Mouse (Mus musculus): Measurements from ENCODE around the gene Glul. TPM values are rescaled to one million over a fixed set of nuclear protein-coding genes. Genes with fewer than 3 reads are reported as not detected.
A peak's percentile ranks its signal among the peaks of the same experiment; 100 is the strongest.

Gene Glul
- polyA plus RNA-seq, 1 experiment from 2014 or later: 226 TPM

DNA sequence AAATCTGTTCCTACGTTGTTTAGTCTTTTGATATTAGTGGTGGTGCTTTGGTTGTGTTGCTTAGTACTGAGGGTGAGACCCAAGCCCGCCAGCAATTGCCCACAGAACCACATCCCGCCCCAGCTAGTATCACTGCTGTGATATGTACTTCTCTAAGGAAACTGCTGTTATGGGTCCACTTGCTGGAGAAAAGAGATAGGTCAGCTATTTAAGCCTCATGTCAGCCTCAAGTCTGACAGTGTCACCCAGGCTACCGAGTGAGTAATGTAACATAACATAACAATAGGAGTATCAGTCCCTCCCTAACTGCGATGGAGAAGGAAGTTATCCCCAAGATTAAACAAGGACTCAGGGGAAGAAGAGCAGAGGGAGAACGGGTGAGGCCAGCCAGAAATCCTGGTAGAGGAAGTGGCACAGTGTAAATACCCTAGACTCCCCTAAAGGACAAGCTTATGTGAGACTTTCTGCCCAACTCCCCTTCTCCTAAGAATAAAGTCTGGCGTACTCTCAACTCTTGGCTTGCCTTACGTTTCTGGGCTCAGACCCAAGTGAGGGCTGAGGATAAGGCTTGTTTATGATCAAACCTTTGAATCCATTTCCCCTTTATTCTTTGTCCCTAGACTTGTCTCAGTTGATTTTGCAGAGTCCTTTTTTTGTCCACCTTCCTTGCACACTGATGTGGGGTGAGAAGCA, 5.4 kb upstream of the Glul start:
- Histone ChIP-seq H3K4me2 (ENCODE audit: low read depth, low read length) (no peak overlapping the region), H3K27ac (ENCODE audit: low read depth, low read length) (no peak overlapping the region), H3K4me1 (ENCODE audit: control insufficient read depth, insufficient read depth, low read length) (peaks cover 2% of the 10 kb centered on the region; the same call in 1 of the 2 replicates), H3K27me3 (ENCODE audit: control insufficient read depth, insufficient read depth, low read length) (no peaks in the 10 kb centered on the region), H3K9ac (replicated peaks; ENCODE audit: low read depth, low read length) (no peak overlapping the region), H3K36me3 (ENCODE audit: control insufficient read depth, insufficient read depth, low read length) (no peaks in the 10 kb centered on the region), H3K9me3 (ENCODE audit: control insufficient read depth, low read length) (no peaks in the 10 kb centered on the region), H3K4me3 (ENCODE audit: low read depth, low read length) (no peak overlapping the region)
- ATAC-seq (ENCODE audit: low read depth): no peak
- WGBS: 66% methylated on average over 8 of the region's 8 CpGs

DNA sequence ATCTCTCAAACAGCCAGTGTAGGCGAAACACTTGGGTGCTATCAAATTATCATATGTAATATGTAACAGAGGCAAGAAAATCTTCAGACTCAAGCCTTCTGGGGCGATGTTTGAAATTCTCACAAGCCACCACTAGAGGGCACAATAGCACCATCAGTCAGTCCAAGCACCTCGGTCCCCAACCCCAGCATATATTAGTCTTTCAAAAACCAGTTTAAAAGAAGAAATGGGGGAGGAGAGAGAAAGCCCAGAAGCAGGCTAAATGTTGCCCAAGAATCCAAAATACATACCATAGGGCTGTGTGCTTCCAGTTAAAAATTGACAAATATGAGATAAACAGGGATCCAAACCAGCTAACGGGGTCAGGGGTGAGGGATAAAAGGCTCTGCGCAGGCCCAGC, 4.8 kb upstream of the Glul start:
- H3K36me3 ChIP-seq (ENCODE audit: control insufficient read depth, insufficient read depth, low read length): no peaks in the 10 kb centered on the region
- peaks cover 2% of the 10 kb centered on the region; the same call in 1 of the 2 replicates for H3K4me1 ChIP-seq (ENCODE audit: control insufficient read depth, insufficient read depth, low read length)
- H3K4me3 ChIP-seq (ENCODE audit: low read depth, low read length): no peak overlapping the region
- H3K27me3 ChIP-seq (ENCODE audit: control insufficient read depth, insufficient read depth, low read length): no peaks in the 10 kb centered on the region
- 37% methylated on average over 5 of the region's 5 CpGs for WGBS
- H3K27ac ChIP-seq (ENCODE audit: low read depth, low read length): no peak overlapping the region
- ATAC-seq (ENCODE audit: low read depth): no peak
- no peak overlapping the region for H3K9ac ChIP-seq (replicated peaks; ENCODE audit: low read depth, low read length)
- no peak overlapping the region for H3K4me2 ChIP-seq (ENCODE audit: low read depth, low read length)
- no peaks in the 10 kb centered on the region for H3K9me3 ChIP-seq (ENCODE audit: control insufficient read depth, low read length)

DNA sequence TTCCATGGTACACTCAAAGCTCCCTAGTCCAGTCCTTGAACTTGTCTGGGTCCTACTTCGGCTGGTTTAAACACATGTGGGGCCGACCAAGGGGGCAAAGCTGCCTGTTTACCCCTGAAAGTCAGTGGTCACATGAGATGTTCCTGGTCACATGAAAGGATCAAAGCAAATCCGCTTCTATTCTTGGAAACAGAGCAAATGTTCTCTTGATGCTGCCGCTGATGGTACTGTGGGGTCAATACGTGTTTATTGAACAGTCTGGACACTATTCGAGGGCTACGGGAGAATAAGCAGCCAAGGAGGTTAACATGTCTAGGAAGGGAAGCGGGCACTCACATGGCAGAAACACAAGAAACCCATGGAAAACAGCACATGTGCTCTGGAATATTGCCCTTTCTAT, 2.5 kb upstream of the Glul start:
- Histone ChIP-seq H3K36me3 (ENCODE audit: control insufficient read depth, insufficient read depth, low read length) (no peaks in the 10 kb centered on the region), H3K4me3 (ENCODE audit: low read depth, low read length) (no peak overlapping the region), H3K4me2 (ENCODE audit: low read depth, low read length) (no peak overlapping the region), H3K9me3 (ENCODE audit: control insufficient read depth, low read length) (no peaks in the 10 kb centered on the region), H3K4me1 (ENCODE audit: control insufficient read depth, insufficient read depth, low read length) (peaks cover 12% of the 10 kb centered on the region), H3K9ac (replicated peaks; ENCODE audit: low read depth, low read length) (no peak overlapping the region), H3K27me3 (ENCODE audit: control insufficient read depth, insufficient read depth, low read length) (no peaks in the 10 kb centered on the region), H3K27ac (ENCODE audit: low read depth, low read length) (no peak overlapping the region)
- no peak for ATAC-seq (ENCODE audit: low read depth)
- WGBS: 89% methylated on average over 8 of the region's 8 CpGs

DNA sequence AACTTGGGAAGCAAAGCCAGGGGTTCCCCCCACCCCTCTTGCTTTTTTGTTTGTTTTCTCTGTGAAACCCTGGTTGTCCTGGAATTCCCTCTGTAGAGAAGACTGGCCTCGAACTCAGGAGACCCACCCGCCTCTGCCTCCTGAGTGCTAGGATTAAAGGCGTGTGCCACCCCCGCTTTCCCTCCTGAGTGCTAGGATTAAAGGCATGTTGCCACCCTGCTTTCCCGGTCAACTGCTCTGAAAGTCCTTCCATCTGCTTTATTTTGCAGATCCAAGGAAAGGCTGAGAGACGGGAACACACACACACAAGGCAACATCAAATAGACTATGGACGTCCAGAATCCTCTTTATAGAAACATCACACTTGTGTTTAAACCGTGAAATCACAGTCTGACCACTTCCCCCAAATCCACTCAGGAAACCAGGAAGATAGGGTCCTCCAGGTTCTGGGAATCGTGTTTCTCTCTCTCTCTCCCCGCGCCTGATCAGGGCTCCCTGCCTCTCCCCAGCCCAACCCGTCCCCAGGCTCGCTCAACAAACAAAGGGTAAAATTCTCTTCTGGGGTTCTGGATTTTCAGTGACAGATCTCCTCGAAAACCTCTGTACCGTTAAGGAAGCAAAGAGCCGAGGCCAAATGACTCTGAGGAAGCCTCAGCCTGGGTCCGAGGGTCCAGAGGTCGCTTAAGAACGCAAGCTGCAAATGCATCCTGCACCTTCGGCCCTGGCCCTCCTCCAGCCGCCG, 584 bp upstream of the Glul start:
- no peaks in the 10 kb centered on the region for H3K27me3 ChIP-seq (ENCODE audit: control insufficient read depth, insufficient read depth, low read length)
- peaks cover 22% of the 10 kb centered on the region for H3K4me1 ChIP-seq (ENCODE audit: control insufficient read depth, insufficient read depth, low read length)
- H3K4me2 ChIP-seq (ENCODE audit: low read depth, low read length): peak overlapping the region; percentile 93
- no peaks in the 10 kb centered on the region for H3K9me3 ChIP-seq (ENCODE audit: control insufficient read depth, low read length)
- H3K27ac ChIP-seq (ENCODE audit: low read depth, low read length): peak overlapping the region; percentile 98
- H3K9ac ChIP-seq (replicated peaks; ENCODE audit: low read depth, low read length): peak overlapping the region; percentile 90
- peak overlapping the region; percentile 95 for H3K4me3 ChIP-seq (ENCODE audit: low read depth, low read length)
- 17% methylated on average over 22 of the region's 22 CpGs for WGBS
- peak; percentile 54 for ATAC-seq (ENCODE audit: low read depth)
- H3K36me3 ChIP-seq (ENCODE audit: control insufficient read depth, insufficient read depth, low read length): peaks cover 14% of the 10 kb centered on the region; the same call in 1 of the 2 replicates

DNA sequence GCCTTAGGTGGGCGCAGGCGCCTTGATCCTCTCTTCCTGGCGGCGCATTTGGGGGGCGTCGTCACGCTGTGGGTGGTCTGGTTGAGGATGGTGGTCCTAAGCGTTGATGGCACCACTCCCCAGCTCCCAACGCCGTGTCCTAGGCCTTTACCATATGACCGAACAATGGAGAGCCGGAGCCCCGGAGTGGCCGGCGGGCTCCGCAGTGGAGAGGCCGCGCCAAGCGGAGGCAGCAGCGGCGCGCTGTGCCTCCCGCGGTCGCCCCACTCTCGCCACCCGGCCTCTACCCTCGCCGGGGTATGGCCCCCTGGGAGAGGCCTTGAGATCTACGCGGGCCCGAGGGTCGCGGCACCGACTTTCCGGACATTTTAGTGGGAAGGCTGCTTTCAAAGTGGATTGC, 637 bp downstream of the Glul start:
- peak overlapping the region; percentile 95 for H3K4me3 ChIP-seq (ENCODE audit: low read depth, low read length)
- H3K27me3 ChIP-seq (ENCODE audit: control insufficient read depth, insufficient read depth, low read length): no peaks in the 10 kb centered on the region
- peaks cover 22% of the 10 kb centered on the region for H3K4me1 ChIP-seq (ENCODE audit: control insufficient read depth, insufficient read depth, low read length)
- ATAC-seq (ENCODE audit: low read depth): peak; percentile 54
- H3K27ac ChIP-seq (ENCODE audit: low read depth, low read length): peak overlapping the region; percentile 98
- peaks cover 14% of the 10 kb centered on the region; the same call in 1 of the 2 replicates for H3K36me3 ChIP-seq (ENCODE audit: control insufficient read depth, insufficient read depth, low read length)
- H3K4me2 ChIP-seq (ENCODE audit: low read depth, low read length): peak overlapping the region; percentile 93
- peak overlapping the region; percentile 90 for H3K9ac ChIP-seq (replicated peaks; ENCODE audit: low read depth, low read length)
- H3K9me3 ChIP-seq (ENCODE audit: control insufficient read depth, low read length): no peaks in the 10 kb centered on the region
- WGBS: under 1% methylated on average over 34 of the region's 36 CpGs

DNA sequence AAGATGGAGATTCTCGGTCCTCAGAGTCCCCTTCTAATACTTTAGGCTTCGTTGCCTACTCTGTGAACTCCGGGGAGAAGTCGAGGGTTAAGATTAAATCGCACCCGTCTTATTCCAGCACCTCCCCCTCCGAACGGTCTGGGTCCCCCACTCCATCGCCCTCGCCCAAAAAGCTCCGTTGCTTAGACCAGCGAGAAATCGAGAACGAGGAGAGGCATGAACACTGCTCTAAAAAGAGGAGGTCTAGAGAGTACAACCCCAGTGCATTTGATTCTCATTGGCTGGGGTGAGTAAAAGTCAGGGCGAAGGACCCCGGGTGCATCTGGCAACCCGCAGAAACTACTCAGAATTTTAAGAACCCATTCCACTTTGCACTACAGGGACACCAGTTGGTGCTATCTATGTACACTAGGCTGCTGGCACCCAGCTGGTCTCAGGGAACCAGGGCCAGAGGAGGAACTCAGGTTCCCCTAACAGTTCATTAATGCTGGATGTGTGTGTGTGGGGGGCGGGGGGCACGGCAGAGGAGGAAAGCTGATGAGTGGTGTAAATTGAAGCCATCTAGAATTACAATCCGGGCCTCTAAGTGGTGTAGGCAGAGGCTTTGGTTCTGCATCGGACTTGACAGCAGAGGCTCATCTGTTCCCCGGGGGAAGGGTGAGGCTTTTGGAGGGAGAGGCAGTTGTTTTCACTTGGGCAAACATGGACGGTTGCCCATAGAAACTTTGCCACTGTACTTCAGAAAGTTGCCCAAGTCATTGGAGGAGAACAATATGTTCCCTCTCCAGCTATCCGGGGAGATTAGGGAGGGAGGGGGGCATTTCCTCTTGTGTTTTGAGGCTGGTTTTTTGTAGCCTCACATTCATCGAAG, 1.4 kb downstream of the Glul start:
- peaks cover 22% of the 10 kb centered on the region for H3K4me1 ChIP-seq (ENCODE audit: control insufficient read depth, insufficient read depth, low read length)

DNA sequence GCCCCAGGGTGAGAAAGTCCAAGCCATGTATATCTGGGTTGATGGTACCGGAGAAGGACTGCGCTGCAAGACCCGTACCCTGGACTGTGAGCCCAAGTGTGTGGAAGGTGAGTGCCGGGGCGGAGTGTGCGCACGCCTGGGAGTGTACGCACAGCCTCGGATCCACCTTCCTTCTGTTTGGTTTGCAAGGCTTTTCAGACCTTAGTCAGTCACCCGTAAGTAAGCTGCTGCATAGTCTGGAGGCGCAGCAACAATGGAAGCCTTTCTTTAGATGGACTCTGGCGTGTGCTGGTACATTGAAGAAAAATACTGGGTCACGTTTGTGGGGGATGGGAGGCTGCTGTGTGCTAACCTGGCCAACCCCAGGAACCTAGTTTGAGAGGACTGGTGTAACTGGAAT, 3.3 kb downstream of the Glul start:
- Histone ChIP-seq H3K27me3 (ENCODE audit: control insufficient read depth, insufficient read depth, low read length) (no peaks in the 10 kb centered on the region), H3K27ac (ENCODE audit: low read depth, low read length) (no peak overlapping the region), H3K9ac (replicated peaks; ENCODE audit: low read depth, low read length) (peak overlapping the region; percentile 11; the same call in 1 of the 2 replicates), H3K36me3 (ENCODE audit: control insufficient read depth, insufficient read depth, low read length) (peaks cover 38% of the 10 kb centered on the region), H3K4me2 (ENCODE audit: low read depth, low read length) (peak overlapping the region; percentile 93), H3K9me3 (ENCODE audit: control insufficient read depth, low read length) (no peaks in the 10 kb centered on the region), H3K4me1 (ENCODE audit: control insufficient read depth, insufficient read depth, low read length) (peaks cover 22% of the 10 kb centered on the region), H3K4me3 (ENCODE audit: low read depth, low read length) (0 out of 2 replicates have a peak overlapping the region, but pooled peaks have one; percentile 4)
- WGBS: 38% methylated on average over 13 of the region's 13 CpGs
- no peak for ATAC-seq (ENCODE audit: low read depth)

More for the DNA sequence above, 1.4 kb downstream of the Glul start:
- H3K27ac ChIP-seq (ENCODE audit: low read depth, low read length): peak overlapping the region; percentile 98
- H3K9me3 ChIP-seq (ENCODE audit: control insufficient read depth, low read length): no peaks in the 10 kb centered on the region
- no peaks in the 10 kb centered on the region for H3K27me3 ChIP-seq (ENCODE audit: control insufficient read depth, insufficient read depth, low read length)
- ATAC-seq (ENCODE audit: low read depth): no peak
- H3K4me3 ChIP-seq (ENCODE audit: low read depth, low read length): peak overlapping the region; percentile 95
- WGBS: 1% methylated on average over 25 of the region's 25 CpGs
- H3K4me2 ChIP-seq (ENCODE audit: low read depth, low read length): peak overlapping the region; percentile 93
- peak overlapping the region; percentile 90 for H3K9ac ChIP-seq (replicated peaks; ENCODE audit: low read depth, low read length)
- H3K36me3 ChIP-seq (ENCODE audit: control insufficient read depth, insufficient read depth, low read length): peaks cover 20% of the 10 kb centered on the region

DNA sequence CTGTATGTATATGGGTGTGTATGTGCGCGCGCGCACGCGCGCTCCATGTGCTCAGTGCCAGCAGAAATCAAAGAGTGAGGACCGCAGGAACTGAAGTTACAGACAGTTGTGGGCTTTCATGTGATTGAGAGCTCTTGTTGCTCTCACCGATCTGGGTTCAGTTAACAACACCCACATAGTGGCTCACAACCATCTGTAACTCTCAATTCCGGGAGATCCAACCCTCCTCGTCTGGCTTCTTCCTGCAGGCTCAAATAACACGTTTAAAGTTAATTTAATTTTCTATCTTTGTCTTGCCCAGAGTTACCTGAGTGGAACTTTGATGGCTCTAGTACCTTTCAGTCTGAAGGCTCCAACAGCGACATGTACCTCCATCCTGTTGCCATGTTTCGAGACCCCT, 4.5 kb downstream of the Glul start:
- H3K27me3 ChIP-seq (ENCODE audit: control insufficient read depth, insufficient read depth, low read length): no peaks in the 10 kb centered on the region
- H3K9ac ChIP-seq (replicated peaks; ENCODE audit: low read depth, low read length): no peak overlapping the region
- H3K4me1 ChIP-seq (ENCODE audit: control insufficient read depth, insufficient read depth, low read length): peaks cover 20% of the 10 kb centered on the region
- ATAC-seq (ENCODE audit: low read depth): no peak
- 97% methylated on average over 14 of the region's 14 CpGs for WGBS
- no peaks in the 10 kb centered on the region for H3K9me3 ChIP-seq (ENCODE audit: control insufficient read depth, low read length)
- peaks cover 47% of the 10 kb centered on the region for H3K36me3 ChIP-seq (ENCODE audit: control insufficient read depth, insufficient read depth, low read length)
- H3K4me2 ChIP-seq (ENCODE audit: low read depth, low read length): no peak overlapping the region
- no peak overlapping the region for H3K4me3 ChIP-seq (ENCODE audit: low read depth, low read length)
- H3K27ac ChIP-seq (ENCODE audit: low read depth, low read length): no peak overlapping the region
